Mouse (Mus musculus): ENCODE results near the gene Phf5a.

- TF ChIP-seq CTCF (IDR thresholded peaks at IDR 0.05; ENCODE audit: low read depth, low read length) (no peak), TAL1 (conservative IDR thresholded peaks at IDR 0.05; ENCODE audit: low read depth, low read length) (no peak)
Measured at GRCm38 (mm10) chr15:81914668-81915067, 43.0 kb upstream of the Phf5a start.
